Comparison of ENCODE assay signal across 9 mouse cellular contexts in the genomic region with DNA sequence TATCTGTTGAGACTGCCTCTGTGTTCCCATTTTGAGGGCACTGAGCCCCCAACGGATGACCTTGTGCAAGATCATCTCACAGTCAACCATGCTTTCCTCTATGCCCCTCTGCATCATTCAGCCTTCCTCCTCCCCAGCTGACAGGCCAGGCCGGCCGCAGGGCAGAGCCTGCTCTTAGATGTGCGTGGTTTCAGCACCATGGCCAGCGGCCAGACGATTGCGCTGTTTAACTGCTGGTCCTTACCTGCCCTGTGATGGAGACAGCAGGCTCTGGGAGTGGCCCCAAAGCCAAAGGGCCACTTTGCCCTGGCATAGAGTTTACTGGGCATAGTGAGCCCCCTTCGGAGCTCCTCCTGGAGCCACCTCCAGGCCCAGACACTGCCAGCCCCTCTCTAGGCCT. TPM values are rescaled to one million over a fixed set of nuclear protein-coding genes. Genes with fewer than 3 reads are reported as not detected.
DNase-seq lines count a peak whose midpoint lies in the region; ATAC-seq and TF ChIP-seq lines count a peak whose summit lies in the region.
"Had no signal": no experiment of that assay in that cellular context is flagged by ENCODE, and none has a peak within 500 bp of the region (broad histone marks: within the 10 kb centered on the region; RNA-seq: fewer than 3 reads in every experiment).

No protein-coding gene starts in this region.

- H3K27me3 ChIP-seq in heart, embryonic 12.5 days (replicated peaks): peaks cover 68% of the 10 kb centered on the region
- H3K27me3 ChIP-seq in liver, postnatal 0 days (ENCODE audit: insufficient read depth, low read length): no peaks in the 10 kb centered on the region
- no peaks in the 10 kb centered on the region for H3K27me3 ChIP-seq in forebrain, embryonic 15.5 days
- H3K27me3 ChIP-seq: embryonic facial prominence, embryonic 12.5 days had no signal

- DNase-seq in left cerebral cortex, adult 2 months (ENCODE audit: extremely low spot score in 1 of 2, low spot score in 2 of 2): no peak
- DNase-seq in left cerebral cortex, adult 18-20 months (ENCODE audit: low spot score in 2 of 2): no peak
- peak; percentile 70 for DNase-seq in adrenal gland, adult 2 months
- DNase-seq in liver, postnatal 0 days: peak; percentile 72
- peak; percentile 44 for DNase-seq in thymus, postnatal 0 days (ENCODE audit: low spot score)
- no peak for DNase-seq in cerebellum, adult 9-11 months

- intact Hi-C loops in left cerebral cortex, adult 2 months (cut with DNase I): no loop called here

- peak overlapping the region; percentile 83 for H3K27ac ChIP-seq in left cerebral cortex, adult 2 months
- H3K27ac ChIP-seq in heart, embryonic 12.5 days (ENCODE audit: poor library complexity, severe bottlenecking): no peak overlapping the region
- no peak overlapping the region for H3K27ac ChIP-seq in liver, postnatal 0 days (ENCODE audit: low read depth)
- no peak overlapping the region for H3K27ac ChIP-seq in forebrain, embryonic 15.5 days (replicated peaks)
- H3K27ac ChIP-seq: embryonic facial prominence, embryonic 12.5 days had no signal

- 0 out of 2 replicates have a peak, but pooled peaks have one; percentile 30 for ATAC-seq in heart, embryonic 12.5 days (ENCODE audit: insufficient number of reproducible peaks, low FRiP score)
- ATAC-seq in liver, postnatal 0 days: no peak
- ATAC-seq in forebrain, embryonic 15.5 days (replicated peaks): no peak

- no peaks in the 10 kb centered on the region for H3K9me3 ChIP-seq in heart, embryonic 12.5 days (replicated peaks)
- no peaks in the 10 kb centered on the region for H3K9me3 ChIP-seq in liver, postnatal 0 days (ENCODE audit: low read length)
- H3K9me3 ChIP-seq in forebrain, embryonic 15.5 days: no peaks in the 10 kb centered on the region
- H3K9me3 ChIP-seq: embryonic facial prominence, embryonic 12.5 days had no signal

- H3K4me2 ChIP-seq in heart, embryonic 12.5 days: no peak overlapping the region
- no peak overlapping the region for H3K4me2 ChIP-seq in liver, postnatal 0 days (ENCODE audit: low read depth, low read length)
- H3K4me2 ChIP-seq in forebrain, embryonic 15.5 days (replicated peaks): no peak overlapping the region
- H3K4me2 ChIP-seq: embryonic facial prominence, embryonic 12.5 days had no signal

- H3K4me3 ChIP-seq in left cerebral cortex, adult 2 months: no peak overlapping the region
- no peak overlapping the region for H3K4me3 ChIP-seq in heart, embryonic 12.5 days
- no peak overlapping the region for H3K4me3 ChIP-seq in liver, postnatal 0 days (ENCODE audit: low read depth, low read length)
- no peak overlapping the region for H3K4me3 ChIP-seq in forebrain, embryonic 15.5 days
- H3K4me3 ChIP-seq: embryonic facial prominence, embryonic 12.5 days had no signal

- WGBS in heart, embryonic 12.5 days: 10% methylated on average over 8 of the region's 8 CpGs
- WGBS in liver, postnatal 0 days (ENCODE audit: insufficient replicate concordance): 11% methylated on average over 8 of the region's 8 CpGs
- 15% methylated on average over 8 of the region's 8 CpGs for WGBS in forebrain, embryonic 15.5 days

- no peak for TF ChIP-seq CTCF in left cerebral cortex, adult 2 months (IDR thresholded peaks at IDR 0.05)
- TF ChIP-seq CTCF in liver, postnatal 0 days (IDR thresholded peaks at IDR 0.05; ENCODE audit: low read depth): no peak

- no peaks in the 10 kb centered on the region for H3K36me3 ChIP-seq in heart, embryonic 12.5 days
- H3K36me3 ChIP-seq in liver, postnatal 0 days (replicated peaks; ENCODE audit: insufficient read depth, low read length): no peaks in the 10 kb centered on the region
- H3K36me3 ChIP-seq in forebrain, embryonic 15.5 days: no peaks in the 10 kb centered on the region
- H3K36me3 ChIP-seq: embryonic facial prominence, embryonic 12.5 days had no signal

- no peak overlapping the region for H3K9ac ChIP-seq in heart, embryonic 12.5 days
- no peak overlapping the region for H3K9ac ChIP-seq in liver, postnatal 0 days (replicated peaks)
- no peak overlapping the region for H3K9ac ChIP-seq in forebrain, embryonic 15.5 days (replicated peaks)
- H3K9ac ChIP-seq: embryonic facial prominence, embryonic 12.5 days had no signal

- no peak for TF ChIP-seq EP300 in liver, postnatal 0 days (IDR thresholded peaks at IDR 0.05; ENCODE audit: low read depth)

- no peaks in the 10 kb centered on the region for H3K4me1 ChIP-seq in heart, embryonic 12.5 days (replicated peaks)
- no peaks in the 10 kb centered on the region for H3K4me1 ChIP-seq in liver, postnatal 0 days (ENCODE audit: insufficient read depth)
- no peaks in the 10 kb centered on the region for H3K4me1 ChIP-seq in forebrain, embryonic 15.5 days
- H3K4me1 ChIP-seq: embryonic facial prominence, embryonic 12.5 days had no signal

RNA-seq across cellular contexts. Expression of gene Dlgap4, which starts 39.3 kb away (rescaled TPM):
- total RNA-seq in left cerebral cortex, adult 2 months (2021): 100 to 1,000 TPM; 248 to 254 TPM
- total RNA-seq in left cerebral cortex, adult 18-20 months (2021): 100 to 1,000 TPM; 215 to 219 TPM
- 10 to 100 TPM; 49.5 to 58.3 TPM for total RNA-seq in adrenal gland, adult 2 months (2021)
- 87.7 and 90.7 TPM in 2 replicates for polyA plus RNA-seq in adrenal gland, adult 2 months (2012; rRNA removed)
- 72.1 and 73.4 TPM in 2 replicates for polyA plus RNA-seq in heart, embryonic 12.5 days (2016; fragmentation: Nextera tagmentation; extraction: Ambion mirVana)
- 10.7 and 14.2 TPM in 2 replicates for polyA plus RNA-seq in liver, postnatal 0 days (2015; fragmentation: Nextera tagmentation; extraction: Ambion mirVana)
- 40.3 and 44.0 TPM in 2 replicates for polyA plus RNA-seq in thymus, postnatal 0 days (2015; fragmentation: Nextera tagmentation; extraction: Ambion mirVana)
- polyA plus RNA-seq in forebrain, embryonic 15.5 days (2015; fragmentation: Nextera tagmentation; extraction: Ambion mirVana): 317 and 333 TPM in 2 replicates

Comparison
In these comparisons a context has a peak if more than half of its experiments do, and no peak if none do; other contexts are left out.
1. DNase-seq: peak in adrenal gland, adult 2 months (single experiment), liver, postnatal 0 days (single experiment) and thymus, postnatal 0 days (single experiment); none in left cerebral cortex, adult 2 months (0 of 2), left cerebral cortex, adult 18-20 months (0 of 2) and cerebellum, adult 9-11 months (single experiment).